Mouse (Mus musculus) midbrain, postnatal 0 days (tissue): ENCODE data around the gene Arl6ip5. TPM values are rescaled to one million over a fixed set of nuclear protein-coding genes. Genes with fewer than 3 reads are reported as not detected.
A peak's percentile ranks its signal among the peaks of the same experiment; 100 is the strongest.
"Not testable (repeated sequence)": the region's sequence is repeated elsewhere in the genome, so short reads cannot be mapped to it uniquely, and the experiment has no call there.

Source experiments
- ATAC-seq: fragments of 200-750 bp; cut with Nextera tagmentation; 2 replicates; pipeline ENCODE4 v1.8.0; 2017; ENCODE audit warnings: moderate number of reproducible peaks, mild to moderate bottlenecking, moderate TSS enrichment, moderate library complexity; ENCODE audit not compliant: low FRiP score
- DNase-seq: peaks from one replicate; pipeline ENCODE4 v3.0.0-alpha.2; 2015; ENCODE audit warnings: low spot score
- H3K27ac ChIP-seq: fragments of 300-500 bp; sonication (generic); 2 replicates; pipeline ENCODE4 v1.5.1; 2014; ENCODE audit warnings: low read depth, mild to moderate bottlenecking, low read length, mixed read lengths
- H3K27me3 ChIP-seq: fragments of 300-500 bp; sonication (generic); 2 replicates; pipeline ENCODE4 v1.6.1; 2014; ENCODE audit warnings: low read length, control low read depth, mixed read lengths; ENCODE audit not compliant: insufficient read depth
- H3K36me3 ChIP-seq: fragments of 300-500 bp; sonication (generic); 2 replicates; pipeline ENCODE4 v1.6.1; 2014; ENCODE audit warnings: low read length, control low read depth, mixed read lengths; ENCODE audit not compliant: insufficient read depth
- H3K4me1 ChIP-seq: fragments of 300-500 bp; sonication (generic); 2 replicates; pipeline ENCODE4 v1.6.1; 2014; ENCODE audit warnings: mild to moderate bottlenecking, control low read depth, antibody characterized with exemption, low read length, mixed read lengths; ENCODE audit not compliant: insufficient read depth
- H3K4me2 ChIP-seq: fragments of 300-500 bp; sonication (generic); 2 replicates; pipeline ENCODE4 v1.6.1; 2014; ENCODE audit warnings: low read depth, mild to moderate bottlenecking, low read length, mixed read lengths; ENCODE audit not compliant: poor library complexity, severe bottlenecking
- H3K4me3 ChIP-seq: fragments of 300-500 bp; sonication (generic); 2 replicates; pipeline ENCODE4 v1.5.1; 2014; ENCODE audit warnings: low read depth, mild to moderate bottlenecking, low read length, moderate library complexity
- H3K9ac ChIP-seq: fragments of 300-500 bp; sonication (generic); replicated peaks from 2 replicates; pipeline ENCODE4 v1.6.1; 2014; ENCODE audit warnings: mild to moderate bottlenecking, low read length, moderate library complexity, mixed read lengths; ENCODE audit not compliant: poor library complexity, severe bottlenecking
- H3K9me3 ChIP-seq: fragments of 300-500 bp; sonication (generic); 2 replicates; pipeline ENCODE4 v1.6.1; 2016; ENCODE audit warnings: low read length, control low read depth
- CTCF ChIP-seq: IDR thresholded peaks from 2 replicates; pipeline ENCODE4 v1.5.1; 2016; ENCODE audit warnings: antibody characterized with exemption, mild to moderate bottlenecking
- WGBS: fragments of 180-500 bp; shearing (Covaris S2); extraction: QIAGEN DNeasy Blood & Tissue Kit; methylation state at CpG from one replicate; pipeline ENCODE4 v1.1.7; 2014; 5-methylcytosine and 5-hydroxymethylcytosine counted together
- polyA plus RNA-seq: library from polyadenylated mRNA; unstranded; fragments of >200 nt; fragmentation: Nextera tagmentation; extraction: Ambion mirVana; gene quantifications from 2 replicates; pipeline ENCODE4 v1.2.1, GENCODE M21; 2015
- total RNA-seq: library from RNA; depleted of rRNA; stranded (reverse); fragments of >200 nt; gene quantifications from 2 replicates; pipeline ENCODE4 v1.2.3, GENCODE M21; 2014

The Arl6ip5 gene
- total and polyA plus RNA-seq, 2 experiments from 2014 or later, result 118 to 151 TPM

DNA sequence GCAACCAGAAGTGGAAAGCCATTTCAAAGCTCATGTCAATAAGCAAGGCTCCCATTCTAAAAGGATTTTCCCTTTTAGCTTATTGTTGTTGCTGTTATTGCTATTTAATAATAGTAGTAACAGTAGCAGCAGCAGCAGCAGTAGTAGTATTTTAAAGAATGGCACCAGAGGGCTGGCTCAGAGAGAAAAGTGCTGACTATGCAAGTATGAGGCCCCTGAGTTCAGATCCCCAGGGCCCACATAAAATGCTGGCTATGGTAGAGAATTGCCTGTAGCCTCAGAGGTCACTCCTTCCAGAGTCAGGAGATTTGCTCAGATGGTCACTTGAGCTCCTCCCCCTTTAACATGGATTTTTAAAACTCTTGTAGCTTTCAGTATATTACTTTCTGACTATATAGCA, 34.7 kb downstream of the Arl6ip5 start:
- H3K9me3 ChIP-seq, result no peaks in the 10 kb centered on the region
- H3K27ac ChIP-seq, result no peak overlapping the region
- H3K36me3 ChIP-seq, result no peaks in the 10 kb centered on the region
- no peak for TF ChIP-seq CTCF
- H3K4me2 ChIP-seq, result no peak overlapping the region
- no peaks in the 10 kb centered on the region for H3K4me1 ChIP-seq
- DNase-seq (no peak), ATAC-seq (no peak)
- no peak overlapping the region for H3K9ac ChIP-seq
- H3K4me3 ChIP-seq, result no peak overlapping the region
- H3K27me3 ChIP-seq, result no peaks in the 10 kb centered on the region

GRCm38 (mm10) chr6:97250966-97251365, 40.5 kb downstream of the Arl6ip5 start:
- no peak for ATAC-seq
- no peaks in the 10 kb centered on the region for H3K4me1 ChIP-seq
- 53% methylated on average over 6 of the region's 6 CpGs for WGBS
- H3K9me3 ChIP-seq, result no peaks in the 10 kb centered on the region
- peak; percentile 59 for DNase-seq
- H3K4me2 ChIP-seq, result no peak overlapping the region
- H3K4me3 ChIP-seq, result no peak overlapping the region
- no peaks in the 10 kb centered on the region for H3K36me3 ChIP-seq
- peak; percentile 78 for TF ChIP-seq CTCF
- H3K9ac ChIP-seq, result no peak overlapping the region
- H3K27me3 ChIP-seq, result no peaks in the 10 kb centered on the region
- H3K27ac ChIP-seq, result no peak overlapping the region

DNA sequence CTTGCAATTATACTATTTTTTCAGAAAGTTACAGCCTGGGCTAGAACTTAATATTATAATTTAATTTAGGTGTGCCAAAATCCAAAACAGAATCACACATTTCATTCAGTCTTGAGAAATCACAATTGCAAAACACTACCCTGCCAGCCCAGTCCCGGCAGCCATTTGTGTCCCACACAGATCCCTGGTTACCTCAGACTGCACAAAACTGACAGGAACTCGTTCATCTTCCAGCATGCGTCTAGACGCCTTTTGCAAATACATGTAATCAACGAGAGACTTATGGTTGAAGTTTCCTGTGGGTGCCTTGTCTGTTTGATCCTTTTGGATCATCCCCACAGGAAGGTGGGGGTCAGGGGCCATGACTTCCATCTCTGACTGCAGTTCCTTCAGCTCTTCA, 41.6 kb downstream of the Arl6ip5 start:
- no peak overlapping the region for H3K27ac ChIP-seq
- WGBS, result 83% methylated on average over 5 of the region's 5 CpGs
- no peak overlapping the region for H3K9ac ChIP-seq
- DNase-seq, result no peak
- no peaks in the 10 kb centered on the region for H3K36me3 ChIP-seq
- H3K27me3 ChIP-seq, result no peaks in the 10 kb centered on the region
- no peak overlapping the region for H3K4me2 ChIP-seq
- ATAC-seq, result no peak
- no peaks in the 10 kb centered on the region for H3K4me1 ChIP-seq
- TF ChIP-seq CTCF, result no peak
- H3K9me3 ChIP-seq, result no peaks in the 10 kb centered on the region
- no peak overlapping the region for H3K4me3 ChIP-seq

DNA sequence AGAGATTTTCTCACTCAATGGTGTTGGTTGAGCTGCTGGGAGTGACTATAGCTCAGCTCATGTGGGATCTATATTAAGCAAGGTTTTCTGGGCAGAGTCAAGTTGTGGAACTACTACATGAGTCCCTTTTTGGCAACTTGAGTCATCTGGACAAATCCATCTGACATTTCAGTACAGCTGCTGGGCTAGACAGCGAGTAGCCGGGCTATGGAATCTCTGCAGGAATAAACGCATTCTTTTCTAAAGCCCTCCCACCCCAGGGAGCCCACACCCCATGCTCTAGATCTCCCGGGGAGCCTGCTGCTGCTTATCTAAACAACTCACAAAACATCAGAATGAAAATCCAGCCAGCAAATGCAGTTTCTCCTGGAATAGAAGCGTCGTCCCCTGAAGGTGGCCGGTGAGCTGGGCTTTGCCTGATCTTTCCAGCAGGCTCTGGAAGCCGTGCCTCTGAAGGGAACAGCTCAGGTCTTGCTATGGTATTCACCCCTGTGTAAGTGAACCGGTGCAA, 42.3 kb downstream of the Arl6ip5 start, which contains the start of gene Lmod3:
Gene Lmod3, minus strand, starts transcription at position 49 of the 511 bp plus-strand sequence.
- no peaks in the 10 kb centered on the region for H3K9me3 ChIP-seq
- H3K4me1 ChIP-seq, result no peaks in the 10 kb centered on the region
- 28% methylated on average over 9 of the region's 9 CpGs for WGBS
- H3K36me3 ChIP-seq, result no peaks in the 10 kb centered on the region
- no peak within 1 kb of the TSS for H3K27ac ChIP-seq
- H3K4me3 ChIP-seq, result no peak within 1 kb of the TSS
- no peak for DNase-seq
- H3K27me3 ChIP-seq, result no peaks in the 10 kb centered on the region
- no peak for TF ChIP-seq CTCF
- no peak within 1 kb of the TSS for H3K9ac ChIP-seq
- ATAC-seq, result no peak
- no peak within 1 kb of the TSS for H3K4me2 ChIP-seq

DNA sequence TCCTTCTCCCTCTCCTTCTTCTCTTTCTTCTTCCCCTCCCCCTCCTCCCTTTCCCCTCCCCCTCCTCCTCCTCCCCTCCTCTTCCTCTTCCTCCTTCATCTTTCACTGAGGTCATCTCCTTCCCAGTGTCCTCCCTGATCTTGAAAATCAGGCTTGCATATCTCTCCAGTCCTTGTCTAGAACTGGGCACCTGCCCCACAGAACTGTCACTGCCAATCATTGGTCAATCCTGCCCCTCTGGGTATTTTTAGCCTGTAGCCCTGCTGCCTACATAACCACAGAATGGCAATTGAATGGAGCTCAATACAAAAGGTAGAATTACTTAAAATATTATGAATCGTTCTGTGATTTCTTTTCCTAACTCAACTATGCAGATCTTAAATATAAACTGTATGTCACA, 48.0 kb downstream of the Arl6ip5 start:
- ATAC-seq, result no peak
- H3K4me2 ChIP-seq, result no peak overlapping the region
- H3K4me3 ChIP-seq, result no peak overlapping the region
- 100% methylated on average over 1 of the region's 1 CpGs for WGBS
- no peaks in the 10 kb centered on the region for H3K27me3 ChIP-seq
- DNase-seq, result no peak
- no peak overlapping the region for H3K9ac ChIP-seq
- no peak for TF ChIP-seq CTCF
- H3K9me3 ChIP-seq, result no peaks in the 10 kb centered on the region
- no peaks in the 10 kb centered on the region for H3K36me3 ChIP-seq
- H3K27ac ChIP-seq, result no peak overlapping the region
- H3K4me1 ChIP-seq, result no peaks in the 10 kb centered on the region

DNA sequence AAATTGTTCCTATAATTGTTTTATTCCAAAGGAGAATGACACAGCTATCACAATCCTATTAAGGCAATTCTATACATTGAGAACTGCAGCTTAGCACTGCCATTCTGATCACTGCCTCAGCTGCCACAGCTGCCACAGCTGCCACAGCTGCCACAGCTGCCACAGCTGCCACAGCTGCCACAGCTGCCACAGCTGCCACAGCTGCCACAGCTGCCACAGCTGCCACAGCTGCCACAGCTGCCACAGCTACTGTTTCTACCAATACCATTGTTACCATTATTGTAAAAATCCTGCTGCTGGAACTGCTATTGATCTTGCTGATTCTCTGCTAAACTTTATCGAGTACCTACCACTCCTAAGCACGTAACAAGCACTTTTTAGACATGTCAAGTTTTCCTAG, 49.4 kb downstream of the Arl6ip5 start:
- H3K4me1 ChIP-seq, ATAC-seq: not testable (repeated sequence)

More for the DNA sequence above, 49.4 kb downstream of the Arl6ip5 start:
- not testable (repeated sequence) for H3K4me2 ChIP-seq, H3K27ac ChIP-seq, H3K27me3 ChIP-seq, H3K9ac ChIP-seq, H3K4me3 ChIP-seq, DNase-seq, H3K9me3 ChIP-seq, H3K36me3 ChIP-seq
- 82% methylated on average over 2 of the region's 2 CpGs for WGBS
